Mouse (Mus musculus): Measurements from ENCODE around the gene Nlrp6.
A peak's percentile ranks its signal among the peaks of the same experiment; 100 is the strongest.
"Not testable (repeated sequence)": the region's sequence is repeated elsewhere in the genome, so short reads cannot be mapped to it uniquely, and the experiment has no call there.

The Nlrp6 gene

DNA sequence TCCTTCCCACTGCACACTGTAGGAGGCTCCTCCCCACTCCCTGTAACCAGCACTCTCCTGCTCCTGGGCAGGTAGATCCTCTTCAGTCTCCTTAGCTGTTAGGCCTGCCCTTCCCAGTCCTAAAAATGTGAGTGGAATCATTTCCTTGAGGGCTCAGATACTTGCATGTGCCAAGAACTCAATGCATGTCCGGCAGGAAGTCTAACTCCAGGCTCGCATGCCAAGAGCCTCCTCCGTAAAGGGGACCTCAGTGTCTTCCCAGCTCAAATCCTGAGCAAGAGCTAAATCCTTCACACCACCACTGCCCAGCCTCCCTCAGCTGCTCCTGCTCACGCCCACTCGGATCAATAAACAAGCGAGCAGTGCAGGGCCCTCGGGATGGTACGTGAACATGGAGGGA lies 30.3 kb downstream of the Nlrp6 start:
- no peak for DNase-seq

DNA sequence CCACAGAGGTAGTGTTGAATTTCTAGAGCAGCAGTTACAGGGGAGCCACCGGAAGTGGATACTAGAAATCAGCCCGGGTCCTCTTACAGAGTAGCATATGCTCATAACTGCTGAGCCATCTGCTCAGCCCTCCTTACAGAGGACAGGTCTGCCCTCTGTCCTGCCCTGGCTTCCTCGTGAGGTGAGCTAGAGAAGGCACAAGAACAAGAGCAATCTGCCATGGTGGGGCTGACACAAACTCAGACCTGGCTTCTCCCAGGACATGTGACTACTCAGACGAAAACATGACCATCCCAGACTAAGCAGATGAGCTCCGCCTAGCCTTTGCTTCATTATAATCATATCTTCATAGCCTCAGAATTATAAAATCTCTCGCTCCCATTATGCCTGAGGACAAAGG lies 31.1 kb downstream of the Nlrp6 start:
- no peak for DNase-seq

DNA sequence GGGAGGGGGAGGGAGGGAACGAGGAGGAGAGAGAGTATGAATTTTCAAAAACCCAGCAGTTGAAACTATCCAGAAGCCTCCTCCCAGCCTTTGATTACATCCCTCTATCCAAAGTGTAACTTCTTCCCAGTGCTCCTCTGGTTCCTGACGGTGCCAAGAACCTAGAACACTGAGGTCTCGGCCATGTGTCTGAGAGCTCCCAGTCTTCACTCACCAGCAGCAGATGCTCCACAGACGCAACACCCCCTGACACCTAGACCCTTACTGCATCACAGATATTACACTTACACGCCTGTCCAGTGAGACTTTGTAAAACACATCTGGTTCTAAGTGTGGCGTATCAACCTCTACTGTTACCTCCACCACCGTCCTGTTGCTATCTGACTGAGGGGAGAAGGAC lies 31.7 kb downstream of the Nlrp6 start:
- no peak for DNase-seq

DNA sequence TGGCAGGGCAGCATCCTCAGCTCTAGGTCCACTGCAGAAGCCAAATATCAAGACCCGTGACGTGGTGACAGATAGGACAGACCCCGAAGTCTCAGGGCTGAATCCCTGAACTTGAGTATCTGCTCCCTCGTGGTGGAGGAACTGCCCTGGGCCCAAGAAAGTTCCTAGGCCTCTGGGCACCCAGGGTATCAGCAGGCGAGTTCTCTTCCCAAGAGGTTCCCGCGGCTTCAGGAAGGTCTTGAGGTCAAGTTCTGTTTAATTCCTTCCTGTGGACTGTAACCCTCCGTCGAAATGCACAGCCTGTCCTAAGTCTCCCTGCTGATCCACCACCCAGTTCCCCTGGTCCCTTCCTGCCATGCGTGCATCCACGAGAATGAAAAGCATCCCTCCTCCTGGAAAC lies 32.4 kb downstream of the Nlrp6 start:
- no peak for DNase-seq

DNA sequence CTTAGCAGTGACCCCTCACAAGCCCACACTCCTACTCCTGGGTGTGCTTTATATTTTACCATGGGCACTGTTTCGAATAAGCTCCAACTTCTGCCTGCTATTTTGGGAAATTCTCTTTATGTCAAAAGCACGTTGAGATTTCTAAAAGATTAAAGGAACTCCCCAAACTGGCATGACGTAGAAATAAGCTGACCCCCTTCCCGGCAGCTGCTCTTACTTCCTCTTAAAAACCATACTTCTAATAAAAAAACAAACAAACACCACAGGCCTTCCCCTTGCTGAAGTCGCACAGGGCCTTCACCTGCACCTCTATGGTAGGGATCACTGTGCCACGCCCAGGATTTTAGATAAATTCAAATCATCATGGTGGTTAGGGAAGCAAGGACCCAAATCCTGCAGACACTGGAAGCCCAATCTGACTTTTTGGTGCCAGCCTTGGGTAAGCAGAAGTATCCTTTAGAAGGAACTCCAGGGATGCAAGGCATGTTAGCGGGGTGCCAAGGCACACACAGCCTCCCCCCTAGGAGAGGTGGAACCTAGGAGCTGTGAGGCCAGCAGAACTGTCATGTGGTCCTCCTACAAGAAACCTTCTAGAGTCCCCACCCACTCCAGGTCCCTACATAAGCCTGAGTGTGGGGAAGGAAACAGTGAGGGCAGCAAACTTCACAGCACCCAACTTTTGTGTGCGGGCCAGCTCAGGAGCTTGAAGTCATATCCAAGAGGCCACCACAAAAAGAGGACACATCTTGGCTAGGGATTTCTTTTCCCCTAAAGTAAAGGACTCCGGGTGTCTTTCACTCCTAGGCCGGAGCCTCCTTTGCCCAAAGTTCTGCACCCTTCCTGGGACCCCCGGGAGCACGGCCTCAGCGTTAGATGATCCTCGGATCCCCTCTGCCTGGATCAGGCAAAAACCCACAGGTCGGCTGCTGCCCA lies 33.4 kb downstream of the Nlrp6 start:
- DNase-seq = no peak

DNA sequence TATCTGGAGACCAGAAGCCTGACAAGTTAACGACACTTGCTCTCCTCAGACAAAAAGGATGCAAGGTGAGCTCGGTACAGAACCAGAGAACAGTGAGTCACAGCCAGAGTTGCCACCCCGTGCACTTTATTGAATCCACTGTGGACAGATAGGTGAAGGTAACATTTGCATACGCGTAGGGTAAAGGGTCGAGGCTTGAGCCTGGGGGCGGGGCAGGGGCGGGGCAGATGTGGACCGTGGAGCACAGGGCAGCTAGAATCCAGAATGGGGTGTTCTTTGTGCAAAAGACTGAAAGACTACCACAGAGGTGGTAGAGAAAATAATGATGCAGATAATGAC lies 34.0 kb downstream of the Nlrp6 start:
- DNase-seq = no peak

DNA sequence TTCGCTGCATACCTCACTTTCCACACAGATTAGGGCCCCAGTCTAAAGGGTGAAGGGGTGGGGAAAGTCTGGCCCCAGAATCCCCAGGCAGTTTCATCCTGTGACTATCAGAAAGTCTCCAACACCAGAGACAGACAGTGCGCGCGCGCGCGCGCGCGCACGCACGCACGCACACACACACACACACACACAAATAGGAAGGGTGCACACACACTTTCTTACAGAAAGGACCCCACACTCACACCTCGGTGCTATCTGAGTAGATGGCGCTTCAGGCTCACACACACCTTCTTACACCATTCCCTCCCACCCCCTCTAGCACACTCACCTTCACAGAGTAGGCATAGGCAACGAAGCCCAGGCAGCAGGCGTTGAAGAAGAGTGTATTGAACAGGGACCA lies 34.6 kb downstream of the Nlrp6 start:
- no peak for DNase-seq

DNA sequence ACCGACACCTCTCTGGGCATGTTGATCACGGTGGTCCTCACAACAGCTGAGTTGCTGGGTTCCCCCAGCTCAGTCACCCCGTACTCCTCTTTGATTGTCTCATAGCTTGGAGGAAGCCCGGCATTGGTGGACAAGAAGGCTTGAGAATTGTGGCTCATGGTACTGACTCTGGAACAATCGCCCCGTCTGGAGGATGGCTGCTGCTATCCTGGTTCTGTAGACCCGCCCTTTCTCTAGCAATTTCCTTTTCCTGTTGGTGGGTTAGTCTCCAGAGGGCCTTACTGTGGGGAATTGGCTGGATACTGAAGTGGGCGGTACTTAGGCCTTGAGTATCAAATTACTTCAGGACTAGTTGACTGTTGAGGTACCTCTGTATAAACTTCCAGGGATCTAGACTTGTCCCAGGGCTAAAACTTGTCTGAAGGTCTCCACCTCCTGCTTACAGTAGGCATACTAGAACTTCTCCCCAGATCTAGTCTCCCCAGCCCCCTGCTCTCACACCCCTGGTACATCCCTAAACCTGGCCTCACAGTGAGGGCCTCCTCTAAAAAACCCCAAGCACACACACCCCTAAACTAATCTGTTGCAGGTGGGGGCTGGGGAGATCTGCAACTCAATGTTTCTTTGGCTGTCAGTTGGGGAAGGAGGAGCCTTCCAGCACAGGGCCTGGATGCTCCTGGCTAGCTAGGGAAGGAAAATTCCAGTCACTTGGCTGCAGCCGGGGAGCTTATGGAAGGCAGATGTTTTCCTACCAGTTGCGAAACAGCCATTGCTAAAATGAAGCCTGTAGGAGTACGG lies 35.3 kb downstream of the Nlrp6 start, which contains the start of the genes Gm45717 and Ifitm2:
TSS of gene Gm45717 (minus strand) at position 180 of the 798 bp plus-strand sequence.
TSS of gene Ifitm2 (minus strand) at position 230 of the 798 bp plus-strand sequence.
- DNase-seq = no peak

DNA sequence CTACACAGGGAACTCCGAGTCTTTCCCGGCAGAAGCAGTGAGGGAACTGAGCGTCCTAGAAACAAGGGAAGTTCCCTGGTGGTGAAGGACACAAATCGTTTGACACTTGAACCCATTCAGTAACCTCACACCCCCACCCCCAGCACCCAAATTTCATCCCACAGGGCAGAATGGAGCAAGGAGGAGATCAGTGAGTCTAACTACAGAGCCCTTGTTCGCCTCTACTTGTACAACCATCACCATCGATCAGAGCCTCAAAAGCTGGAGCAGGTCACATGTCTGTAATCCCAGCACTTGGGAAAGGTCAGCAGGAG lies 35.8 kb downstream of the Nlrp6 start:
- DNase-seq = no peak

DNA sequence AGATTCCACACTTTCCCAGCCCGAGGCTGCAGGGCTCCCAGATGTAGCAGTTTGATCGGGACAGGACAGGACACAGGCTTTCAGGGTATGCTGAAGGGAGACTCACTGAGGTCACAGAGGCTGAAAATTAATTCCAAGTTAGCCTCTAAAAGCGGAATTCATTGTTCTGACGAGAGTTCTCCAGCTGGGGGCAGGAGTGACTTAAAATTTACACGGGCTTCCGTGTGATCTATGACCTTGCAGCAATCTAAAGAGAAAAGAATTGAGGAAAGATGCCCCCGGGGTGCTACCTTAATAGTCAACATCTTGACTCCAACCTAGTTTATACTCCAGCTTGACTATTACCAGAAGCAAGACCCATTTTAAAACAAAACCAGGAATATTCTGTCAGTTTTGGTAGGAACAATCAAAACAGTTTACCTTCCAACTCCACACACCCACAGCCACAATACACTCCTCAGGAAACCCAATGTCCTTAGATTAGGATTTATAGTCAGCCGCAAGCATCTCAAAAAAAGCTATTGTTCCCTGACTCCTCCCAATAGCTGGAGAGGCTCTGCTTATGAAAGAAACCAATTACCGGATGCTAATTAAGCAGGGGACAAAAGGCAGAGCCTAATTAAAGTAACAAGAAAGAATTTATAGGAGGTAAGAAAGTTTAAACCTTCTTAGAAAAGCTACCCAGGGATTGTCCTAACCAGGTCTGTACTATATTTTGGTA lies 38.6 kb downstream of the Nlrp6 start:
- peak; percentile 6 for DNase-seq

DNA sequence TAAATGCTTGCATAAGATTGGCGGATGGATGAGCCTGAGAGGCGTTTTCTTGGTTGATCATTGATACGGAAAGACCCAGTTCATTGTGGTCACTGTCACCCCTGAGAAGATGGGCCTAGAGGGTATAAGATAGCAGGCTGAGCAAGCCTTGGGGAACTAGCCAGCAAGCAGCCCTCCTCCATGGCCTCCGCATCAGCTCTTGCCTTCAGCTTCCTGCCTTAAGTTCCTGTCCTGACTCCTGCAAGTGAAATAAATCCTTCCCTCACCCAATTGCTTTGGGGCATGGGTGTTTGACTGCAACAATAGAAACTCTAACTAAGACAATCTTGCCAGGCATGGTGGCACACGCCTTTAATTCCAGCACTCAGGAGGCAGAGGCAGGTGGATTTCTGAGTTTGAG lies 39.3 kb downstream of the Nlrp6 start:
- DNase-seq = no peak

DNA sequence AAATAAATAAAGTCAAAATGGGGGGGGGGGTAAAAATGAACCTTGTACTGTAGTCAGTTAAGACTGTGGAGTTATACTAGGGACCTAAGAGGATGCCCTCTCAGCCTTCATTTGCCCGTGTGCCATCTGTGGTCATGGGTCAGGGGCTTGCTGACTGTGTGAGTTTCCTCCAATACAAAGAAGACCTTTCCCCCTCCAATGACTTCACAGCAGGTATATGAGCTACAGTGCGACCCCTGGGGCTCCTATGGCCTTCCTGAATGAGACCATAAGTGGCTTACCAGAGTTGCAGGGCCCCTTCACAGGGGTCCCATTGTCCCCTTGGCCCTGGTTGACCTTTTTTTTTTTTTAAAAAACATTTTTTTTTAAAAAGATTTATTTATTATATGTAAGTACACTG lies 40.7 kb downstream of the Nlrp6 start:
- DNase-seq = no peak

DNA sequence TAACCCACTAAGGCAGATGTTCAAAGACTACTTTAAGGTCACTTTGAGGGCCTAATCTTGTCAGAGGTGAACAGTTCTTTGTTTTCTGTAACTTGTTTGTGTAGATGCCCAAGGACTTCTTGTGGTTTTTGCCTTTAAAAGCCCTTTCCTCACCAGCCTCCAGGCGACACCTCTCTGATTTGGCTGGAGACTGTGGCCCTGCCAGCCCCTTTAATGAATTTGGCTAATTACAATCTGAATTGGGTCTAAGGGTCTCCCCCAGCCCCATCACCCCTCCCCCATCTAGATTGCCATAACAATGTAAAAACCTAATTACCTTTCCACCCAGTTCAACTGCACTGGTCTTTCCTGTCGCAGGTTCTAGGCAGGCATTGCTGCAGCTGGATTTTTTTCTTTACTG lies 42.0 kb downstream of the Nlrp6 start:
- DNase-seq = no peak

DNA sequence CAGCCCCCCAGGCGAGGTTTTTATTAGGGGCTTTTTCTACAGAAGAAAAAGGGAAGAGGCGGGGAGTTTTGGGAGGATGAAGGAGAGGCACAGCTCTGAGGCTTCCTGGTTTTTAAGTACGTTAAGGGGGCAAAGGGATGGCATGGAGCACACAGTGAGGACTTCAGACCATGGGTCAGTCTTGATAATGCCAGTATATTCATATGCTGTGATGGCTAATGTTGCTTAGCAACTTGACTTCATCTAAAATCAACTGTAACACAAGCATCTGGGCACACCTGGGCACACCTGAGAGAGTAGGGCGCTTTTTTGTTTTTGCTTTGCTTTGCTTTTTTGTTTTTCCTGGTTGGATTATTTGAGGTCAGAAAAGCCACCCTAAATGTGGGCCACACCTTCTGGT lies 46.2 kb downstream of the Nlrp6 start, which contains the start of gene Ifitm1:
TSS of gene Ifitm1 (plus strand) at position 301 of the 400 bp plus-strand sequence.
- DNase-seq = no peak

DNA sequence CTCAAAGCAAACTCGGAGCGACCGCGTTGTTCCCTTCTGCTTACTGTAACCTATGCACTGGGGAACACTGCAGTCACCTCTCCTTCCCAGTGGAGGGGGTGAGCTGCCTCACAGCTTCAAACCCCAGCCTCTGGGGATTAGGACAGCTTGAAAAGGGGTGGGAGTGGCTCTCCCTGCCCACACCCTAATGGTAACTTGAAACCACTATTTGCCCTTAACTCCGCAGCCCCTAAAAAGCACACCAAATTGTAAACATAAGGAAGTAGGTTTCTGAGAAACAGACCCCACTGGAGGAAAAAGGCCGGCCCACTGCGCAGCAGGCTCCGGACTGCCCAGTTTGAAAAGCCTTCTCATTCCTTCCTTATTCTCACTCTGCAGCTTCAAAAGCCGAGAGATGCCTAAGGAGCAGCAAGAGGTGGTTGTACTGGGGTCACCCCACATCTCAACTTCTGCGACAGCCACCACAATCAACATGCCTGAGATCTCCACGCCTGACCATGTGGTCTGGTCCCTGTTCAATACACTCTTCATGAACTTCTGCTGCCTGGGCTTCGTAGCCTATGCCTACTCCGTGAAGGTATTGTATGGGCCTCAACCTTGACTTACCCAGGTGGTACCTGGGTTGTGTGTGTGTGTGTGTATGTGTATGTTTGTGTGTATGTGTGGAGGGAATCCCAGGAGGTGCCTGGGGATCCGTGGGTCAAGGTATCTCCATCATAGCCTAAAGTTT lies 47.3 kb downstream of the Nlrp6 start:
- no peak for DNase-seq

DNA sequence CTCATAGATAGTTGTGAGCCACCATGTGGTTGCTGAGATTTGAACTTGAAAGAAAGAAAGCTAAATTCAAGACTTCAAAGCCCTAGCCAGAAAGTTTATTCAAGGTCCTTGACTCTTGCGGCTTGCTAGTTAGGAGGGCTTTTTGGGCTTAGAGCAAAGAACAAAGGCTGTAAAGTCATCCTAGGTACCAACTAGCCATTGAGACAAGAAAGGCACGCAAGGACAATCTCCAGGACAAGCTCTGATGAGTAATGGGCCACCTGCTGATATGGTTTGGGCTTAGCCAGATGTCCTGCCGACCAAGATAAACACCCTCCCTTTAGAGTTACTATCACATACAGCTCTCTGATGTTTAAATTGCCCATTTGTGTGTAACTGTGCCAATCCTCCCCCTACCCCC lies 48.0 kb downstream of the Nlrp6 start:
- DNase-seq = not testable (repeated sequence)

DNA sequence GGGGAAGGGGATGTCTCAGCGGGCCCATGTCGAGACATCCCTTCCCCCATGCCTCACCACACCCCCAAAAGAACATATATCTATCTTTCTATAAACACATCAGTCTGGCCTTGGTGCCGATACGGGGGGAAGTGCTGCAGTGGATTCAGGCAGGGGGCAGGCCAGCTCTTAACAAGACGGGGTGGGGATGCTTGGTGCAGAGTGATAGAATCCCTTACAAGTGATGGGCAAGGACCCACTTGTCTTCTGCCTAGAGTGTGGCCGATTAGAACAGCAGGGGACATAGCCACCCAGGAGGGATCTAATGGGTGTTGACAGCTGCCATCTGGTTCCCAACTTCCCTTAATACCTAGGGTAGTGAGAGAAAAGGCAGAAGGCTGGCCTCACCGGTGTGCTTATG lies 50.2 kb downstream of the Nlrp6 start:
- DNase-seq = no peak

DNA sequence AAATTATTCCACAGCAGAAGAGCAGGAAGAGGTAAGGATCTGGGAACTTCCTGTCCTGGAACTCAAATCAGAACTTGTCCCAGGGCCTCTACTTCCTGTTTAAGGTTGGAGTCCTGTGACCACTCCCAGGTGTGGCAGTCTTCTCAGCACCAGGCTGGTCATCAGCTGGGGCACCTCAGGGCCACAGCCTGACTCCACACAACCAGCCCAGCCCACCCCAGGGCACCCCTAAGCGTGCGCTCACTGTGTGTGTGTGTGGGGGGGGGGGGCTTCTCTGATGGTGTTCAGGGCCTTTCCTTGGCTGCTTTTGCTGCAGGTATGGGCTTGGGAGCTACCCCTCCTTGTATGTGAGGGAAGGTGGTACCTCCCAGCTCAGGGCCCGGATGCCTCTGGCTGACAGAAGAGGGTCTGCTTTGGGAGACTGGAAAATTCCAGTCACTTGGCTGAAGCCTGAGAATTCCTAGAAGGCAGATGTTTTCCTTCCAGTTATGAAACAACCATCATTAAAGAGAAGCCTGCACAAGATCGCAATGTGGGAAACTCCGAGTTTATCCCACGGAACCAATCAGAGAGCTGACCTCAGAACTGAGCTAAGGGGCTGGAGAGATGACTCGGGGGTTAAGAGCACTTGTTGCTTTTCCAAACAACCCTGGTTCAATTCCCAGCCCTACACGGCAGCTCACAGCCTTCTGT lies 50.9 kb downstream of the Nlrp6 start:
- DNase-seq = no peak

DNA sequence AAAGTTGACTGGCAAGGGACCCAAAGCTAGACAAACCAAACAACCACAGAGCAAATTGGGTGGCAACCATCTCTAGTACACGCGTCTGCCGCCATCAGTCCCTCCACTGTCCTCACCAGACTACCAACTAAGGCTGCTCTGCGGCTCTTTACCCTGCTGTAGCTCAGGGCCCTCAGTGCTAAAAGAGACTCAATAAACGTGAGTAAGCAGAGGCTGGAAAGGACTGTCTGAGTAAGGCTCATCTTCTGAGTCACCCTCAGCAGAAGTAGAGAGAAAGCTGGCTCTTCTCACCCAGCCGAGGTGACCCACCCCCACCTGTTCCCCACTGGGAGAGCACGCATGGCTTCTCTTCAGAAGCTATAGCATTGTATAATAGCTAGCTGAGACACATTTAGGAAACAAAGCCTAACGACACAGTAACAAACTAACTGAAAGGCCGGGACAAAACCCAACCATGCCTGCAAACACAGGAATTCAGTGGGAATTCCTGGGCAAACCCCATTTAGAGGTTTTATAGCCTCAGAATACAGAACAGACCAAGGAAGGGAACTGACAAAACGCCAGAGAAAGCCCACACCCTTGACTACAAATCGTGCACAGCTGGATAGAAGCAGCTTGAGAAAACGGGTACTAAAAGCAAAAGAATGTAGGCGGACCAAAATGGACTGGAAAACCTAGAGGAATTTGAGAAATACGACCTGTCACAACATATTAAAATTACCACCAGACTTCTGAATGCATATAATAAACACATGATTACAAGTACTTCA lies 52.9 kb downstream of the Nlrp6 start:
- DNase-seq = no peak

DNA sequence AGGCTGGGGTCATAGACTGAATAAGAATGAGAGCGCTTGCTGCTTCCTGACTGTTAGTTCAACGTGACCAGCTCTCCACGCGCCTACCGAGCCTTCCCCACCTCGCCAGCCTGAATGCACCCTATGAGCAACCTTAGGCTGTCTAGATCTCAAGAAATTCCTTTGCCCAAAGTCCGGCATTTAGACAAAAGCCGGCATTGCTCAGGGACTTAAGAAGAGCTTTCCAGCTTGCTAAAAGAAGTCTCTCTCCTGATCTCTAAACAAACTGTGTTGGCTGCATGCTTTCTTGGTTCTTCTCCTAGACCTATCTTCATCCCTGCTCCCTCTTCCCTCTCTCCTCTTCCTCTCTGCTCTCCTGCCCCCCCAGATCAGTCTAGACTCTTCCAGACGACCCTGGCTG lies 54.2 kb downstream of the Nlrp6 start:
- DNase-seq = no peak

DNA sequence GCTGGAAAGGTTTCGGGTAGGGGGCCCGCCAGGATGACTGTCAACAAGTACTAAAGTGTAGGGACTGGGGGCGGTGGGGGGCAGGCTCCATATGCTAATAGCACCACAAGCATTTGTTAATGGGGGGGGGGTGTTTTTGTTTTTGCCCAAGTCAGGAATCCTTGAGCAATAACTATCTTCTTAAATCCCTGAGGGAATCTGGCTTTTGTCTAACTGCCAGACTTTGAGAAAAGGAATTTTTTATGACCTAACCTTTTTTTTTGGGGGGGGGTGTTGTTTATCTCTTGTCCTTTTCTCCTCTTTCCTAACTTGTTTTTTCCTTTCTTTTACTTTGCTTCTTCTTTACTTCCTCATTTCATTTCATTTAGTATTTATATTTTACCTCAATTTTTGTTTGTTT lies 54.8 kb downstream of the Nlrp6 start:
- no peak for DNase-seq

All from cerebellum, adult 11 months (tissue).